Mouse (Mus musculus) liver, embryonic 13.5 days (tissue): ENCODE results near the gene Srrm3. TPM values are rescaled to one million over a fixed set of nuclear protein-coding genes. Genes with fewer than 3 reads are reported as not detected.
A peak's percentile ranks its signal among the peaks of the same experiment; 100 is the strongest.

Experiments used
- ATAC-seq: fragments of 200-750 bp; cut with Nextera tagmentation; 2 replicates; pipeline ENCODE4 v1.8.0; 2017; ENCODE audit warnings: low read depth, mild to moderate bottlenecking, moderate number of reproducible peaks, moderate library complexity
- DNase-seq: peaks from one replicate; pipeline ENCODE4 v3.0.0; 2022
- H3K27ac ChIP-seq: fragments of 300-500 bp; sonication (generic); 2 replicates; pipeline ENCODE4 v1.5.1; 2015; ENCODE audit warnings: moderate library complexity, mild to moderate bottlenecking, inconsistent platforms
- H3K27me3 ChIP-seq: fragments of 300-500 bp; sonication (generic); 2 replicates; pipeline ENCODE4 v1.6.1; 2015; ENCODE audit warnings: mild to moderate bottlenecking, inconsistent platforms
- H3K36me3 ChIP-seq: fragments of 300-500 bp; sonication (generic); 2 replicates; pipeline ENCODE4 v1.6.1; 2015; ENCODE audit warnings: mild to moderate bottlenecking, inconsistent platforms
- H3K4me1 ChIP-seq: fragments of 300-500 bp; sonication (generic); replicated peaks from 2 replicates; pipeline ENCODE4 v1.6.1; 2015; ENCODE audit warnings: inconsistent platforms
- H3K4me2 ChIP-seq: fragments of 300-500 bp; sonication (generic); 2 replicates; pipeline ENCODE4 v1.6.1; 2015; ENCODE audit warnings: inconsistent platforms, mild to moderate bottlenecking, moderate library complexity
- H3K4me3 ChIP-seq: fragments of 300-500 bp; sonication (generic); replicated peaks from 2 replicates; pipeline ENCODE4 v1.5.1; 2015; ENCODE audit warnings: mild to moderate bottlenecking, inconsistent platforms
- H3K9ac ChIP-seq: fragments of 300-500 bp; sonication (generic); 2 replicates; pipeline ENCODE4 v1.6.1; 2015; ENCODE audit warnings: mild to moderate bottlenecking, inconsistent platforms
- H3K9me3 ChIP-seq: fragments of 300-500 bp; sonication (generic); replicated peaks from 2 replicates; pipeline ENCODE4 v1.6.1; 2016; ENCODE audit warnings: inconsistent platforms
- WGBS: fragments of 180-500 bp; shearing (Covaris S2); methylation state at CpG from one replicate; pipeline ENCODE4 v1.1.7; 2015; ENCODE audit not compliant: insufficient replicate concordance; 5-methylcytosine and 5-hydroxymethylcytosine counted together
- polyA plus RNA-seq: library from polyadenylated mRNA; unstranded; fragments of >200 nt; fragmentation: Nextera tagmentation; extraction: Ambion mirVana; gene quantifications from 2 replicates; pipeline ENCODE4 v1.2.1, GENCODE M21; 2015

Srrm3 gene
- polyA plus RNA-seq, 1 experiment from 2014 or later = not detected

DNA sequence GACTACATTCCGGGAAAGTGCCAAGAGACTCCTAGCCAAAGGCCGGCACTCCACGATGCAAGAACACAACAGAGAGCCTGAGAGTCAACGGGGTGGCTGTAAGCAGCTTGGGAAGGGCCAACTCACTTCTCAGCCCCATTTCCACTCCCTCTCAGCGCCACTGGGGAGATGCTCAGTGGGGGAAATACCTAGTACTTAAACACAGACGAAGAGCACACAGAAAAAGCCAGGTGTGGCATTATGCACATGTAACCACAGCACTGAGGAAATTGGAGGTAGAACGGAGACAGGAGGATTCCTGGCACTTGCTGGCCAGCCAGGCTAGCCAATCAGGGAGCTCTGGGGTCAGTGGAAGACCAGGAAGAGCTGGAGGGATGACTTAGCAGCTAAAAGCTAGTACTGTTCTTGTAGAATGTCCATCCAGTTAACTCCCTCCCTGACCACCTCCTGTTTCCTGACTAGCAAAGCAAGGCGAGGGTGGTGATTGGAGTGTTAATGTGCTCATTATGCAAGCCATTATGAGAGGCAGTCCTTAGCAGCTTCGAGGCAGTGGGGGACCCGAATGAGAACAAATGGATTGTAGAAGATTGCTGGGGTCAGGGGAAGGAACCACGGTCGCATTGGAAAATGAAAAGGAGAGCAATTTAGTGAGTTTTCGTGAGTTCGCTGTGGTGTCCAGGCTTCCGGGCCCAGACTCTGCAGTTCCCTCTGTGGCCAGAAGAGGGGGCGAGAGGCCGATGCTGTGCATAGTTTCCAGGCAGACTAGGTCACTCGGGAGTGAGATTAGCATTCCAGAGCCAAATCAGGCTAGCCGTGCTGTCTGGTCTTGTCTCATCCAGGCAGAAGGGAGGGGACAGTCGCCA, 12.5 kb upstream of the Srrm3 start:
- peak overlapping the region; percentile 50 for H3K4me2 ChIP-seq
- DNase-seq (peak; percentile 57), ATAC-seq (peak; percentile 60)
- H3K9me3 ChIP-seq = no peaks in the 10 kb centered on the region
- H3K9ac ChIP-seq = peak overlapping the region; percentile 42; the same call in 1 of the 2 replicates
- no peaks in the 10 kb centered on the region for H3K27me3 ChIP-seq
- H3K4me3 ChIP-seq = peak overlapping the region; percentile 30
- peaks cover 10% of the 10 kb centered on the region; the same call in 1 of the 2 replicates for H3K4me1 ChIP-seq
- H3K27ac ChIP-seq = peak overlapping the region; percentile 15; the same call in 1 of the 2 replicates
- H3K36me3 ChIP-seq = peaks cover 31% of the 10 kb centered on the region
- WGBS = 15% methylated on average over 20 of the region's 20 CpGs

- H3K27me3 ChIP-seq = no peaks in the 10 kb centered on the region
- no peak overlapping the region; the same call in 1 of the 2 replicates for H3K27ac ChIP-seq
- peak overlapping the region; percentile 50 for H3K4me2 ChIP-seq
- peaks cover 10% of the 10 kb centered on the region; the same call in 1 of the 2 replicates for H3K4me1 ChIP-seq
- H3K9ac ChIP-seq = no peak overlapping the region
- peak overlapping the region; percentile 30; the same call in 1 of the 2 replicates for H3K4me3 ChIP-seq
- WGBS = 6% methylated on average over 5 of the region's 5 CpGs
- DNase-seq (no peak), ATAC-seq (peak; percentile 24; the same call in 1 of the 2 replicates)
- H3K9me3 ChIP-seq = no peaks in the 10 kb centered on the region
- peaks cover 25% of the 10 kb centered on the region for H3K36me3 ChIP-seq
Measured at GRCm38 (mm10) chr5:135794859-135795181, 11.9 kb upstream of the Srrm3 start.

DNA sequence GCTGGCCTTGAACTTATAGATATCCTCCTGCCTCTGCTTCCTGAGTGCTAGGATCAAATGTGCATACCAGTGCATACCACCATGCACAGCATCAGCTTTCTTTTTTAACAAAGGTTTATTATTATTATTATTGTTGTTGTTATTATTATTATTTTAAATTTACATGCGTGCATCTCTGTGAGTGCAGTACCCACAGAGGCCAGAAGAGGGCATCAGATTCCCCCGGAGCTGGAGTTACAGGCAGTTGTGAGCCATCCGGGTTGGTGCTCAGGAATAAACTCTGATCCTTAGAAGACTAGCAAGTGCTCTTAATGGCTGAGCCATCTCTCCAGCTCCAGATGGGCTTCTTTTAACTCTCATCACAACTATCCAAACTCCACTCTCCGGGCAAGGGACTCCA, 6.9 kb upstream of the Srrm3 start:
- Histone ChIP-seq H3K27ac (no peak overlapping the region), H3K36me3 (no peaks in the 10 kb centered on the region), H3K4me1 (peaks cover 3% of the 10 kb centered on the region; the same call in 1 of the 2 replicates), H3K27me3 (peaks cover 13% of the 10 kb centered on the region; the same call in 1 of the 2 replicates), H3K4me2 (no peak overlapping the region), H3K9me3 (no peaks in the 10 kb centered on the region), H3K9ac (no peak overlapping the region), H3K4me3 (no peak overlapping the region)
- ATAC-seq = no peak
- 39% methylated on average over 4 of the region's 4 CpGs for WGBS
- DNase-seq = no peak

- no peaks in the 10 kb centered on the region for H3K9me3 ChIP-seq
- DNase-seq = no peak
- 9% methylated on average over 6 of the region's 6 CpGs for WGBS
- H3K4me1 ChIP-seq = no peaks in the 10 kb centered on the region
- no peak overlapping the region for H3K27ac ChIP-seq
- no peak overlapping the region for H3K9ac ChIP-seq
- no peaks in the 10 kb centered on the region for H3K36me3 ChIP-seq
- H3K27me3 ChIP-seq = peaks cover 13% of the 10 kb centered on the region; the same call in 1 of the 2 replicates
- H3K4me3 ChIP-seq = no peak overlapping the region
- H3K4me2 ChIP-seq = no peak overlapping the region
- ATAC-seq = no peak
Measured at GRCm38 (mm10) chr5:135800927-135801326, 5.8 kb upstream of the Srrm3 start.

DNA sequence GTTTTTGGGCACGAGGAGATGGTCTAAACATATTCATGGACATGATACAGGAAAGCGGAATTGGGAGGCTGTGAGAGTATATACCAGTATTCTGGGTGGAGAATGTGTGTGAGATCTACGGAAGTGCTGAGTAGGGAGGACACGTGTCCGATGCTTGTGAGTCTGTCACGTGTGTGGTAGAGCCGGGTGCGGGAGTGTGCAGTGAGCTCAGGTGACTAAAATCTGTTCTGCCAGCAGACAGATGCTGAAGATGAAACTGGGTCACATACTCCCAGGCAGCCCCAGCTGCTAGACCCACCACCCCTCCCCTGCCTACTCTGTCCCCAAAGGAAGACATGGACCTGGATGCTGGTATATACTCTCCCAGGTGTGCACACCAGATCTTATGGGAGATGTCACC, 4.0 kb upstream of the Srrm3 start:
- Histone ChIP-seq H3K27ac (no peak overlapping the region), H3K9me3 (no peaks in the 10 kb centered on the region), H3K4me2 (no peak overlapping the region), H3K36me3 (no peaks in the 10 kb centered on the region), H3K4me1 (0 out of 2 replicates have a peak, but pooled peaks cover 2% of the 10 kb centered on the region), H3K9ac (no peak overlapping the region), H3K4me3 (no peak overlapping the region), H3K27me3 (peaks cover 13% of the 10 kb centered on the region; the same call in 1 of the 2 replicates)
- WGBS = 75% methylated on average over 8 of the region's 8 CpGs
- ATAC-seq = no peak
- no peak for DNase-seq

GRCm38 (mm10) chr5:135803135-135803534, 3.6 kb upstream of the Srrm3 start:
- DNase-seq = no peak
- H3K9me3 ChIP-seq = no peaks in the 10 kb centered on the region
- H3K36me3 ChIP-seq = no peaks in the 10 kb centered on the region
- 0 out of 2 replicates have a peak, but pooled peaks cover 2% of the 10 kb centered on the region for H3K4me1 ChIP-seq
- H3K27me3 ChIP-seq = peaks cover 13% of the 10 kb centered on the region; the same call in 1 of the 2 replicates
- ATAC-seq = no peak
- 34% methylated on average over 4 of the region's 4 CpGs for WGBS
- no peak overlapping the region for H3K4me2 ChIP-seq
- H3K4me3 ChIP-seq = no peak overlapping the region
- H3K27ac ChIP-seq = no peak overlapping the region
- H3K9ac ChIP-seq = no peak overlapping the region

GRCm38 (mm10) chr5:135803676-135804075, 3.0 kb upstream of the Srrm3 start:
- H3K4me3 ChIP-seq = no peak overlapping the region
- 0 out of 2 replicates have a peak, but pooled peaks cover 2% of the 10 kb centered on the region for H3K4me1 ChIP-seq
- WGBS = 59% methylated on average over 4 of the region's 4 CpGs
- no peak overlapping the region for H3K4me2 ChIP-seq
- ATAC-seq (no peak), DNase-seq (no peak)
- H3K27ac ChIP-seq = no peak overlapping the region
- H3K9me3 ChIP-seq = no peaks in the 10 kb centered on the region
- no peaks in the 10 kb centered on the region for H3K36me3 ChIP-seq
- peaks cover 13% of the 10 kb centered on the region; the same call in 1 of the 2 replicates for H3K27me3 ChIP-seq
- H3K9ac ChIP-seq = no peak overlapping the region

- H3K27ac ChIP-seq = no peak overlapping the region
- no peak overlapping the region for H3K4me2 ChIP-seq
- H3K9me3 ChIP-seq = no peaks in the 10 kb centered on the region
- peaks cover 13% of the 10 kb centered on the region; the same call in 1 of the 2 replicates for H3K27me3 ChIP-seq
- H3K4me3 ChIP-seq = no peak overlapping the region
- DNase-seq (no peak), ATAC-seq (no peak)
- 0 out of 2 replicates have a peak, but pooled peaks cover 2% of the 10 kb centered on the region for H3K4me1 ChIP-seq
- WGBS = 52% methylated on average over 2 of the region's 2 CpGs
- H3K9ac ChIP-seq = no peak overlapping the region
- no peaks in the 10 kb centered on the region for H3K36me3 ChIP-seq
Measured at GRCm38 (mm10) chr5:135804735-135805134, 2.0 kb upstream of the Srrm3 start.

DNA sequence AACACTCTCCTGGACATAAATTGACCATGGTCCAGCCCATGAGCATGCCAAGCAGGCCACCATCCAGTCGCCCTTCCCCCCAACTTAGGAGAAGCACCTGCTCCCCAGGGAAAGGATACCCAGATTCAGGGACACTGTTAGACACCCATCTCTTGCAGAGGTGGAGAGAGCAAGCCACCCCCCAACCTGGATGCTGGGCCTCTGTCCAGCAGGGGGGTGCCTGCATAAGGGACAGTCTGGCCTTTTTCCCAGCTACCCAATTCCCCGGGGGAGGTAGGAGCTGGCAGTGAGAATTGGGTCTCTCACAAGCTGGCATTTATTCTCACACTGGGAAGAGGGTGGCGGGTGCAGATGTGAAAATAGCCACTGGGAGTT, 560 bp downstream of the Srrm3 start:
- H3K4me1 ChIP-seq = 0 out of 2 replicates have a peak, but pooled peaks cover 2% of the 10 kb centered on the region
- H3K27ac ChIP-seq = no peak overlapping the region
- H3K9ac ChIP-seq = no peak overlapping the region
- no peaks in the 10 kb centered on the region; the same call in 1 of the 2 replicates for H3K27me3 ChIP-seq
- no peak overlapping the region for H3K4me2 ChIP-seq
- no peak overlapping the region for H3K4me3 ChIP-seq
- H3K9me3 ChIP-seq = no peaks in the 10 kb centered on the region
- WGBS = 39% methylated on average over 3 of the region's 3 CpGs
- DNase-seq = no peak
- ATAC-seq = no peak
- H3K36me3 ChIP-seq = no peaks in the 10 kb centered on the region

DNA sequence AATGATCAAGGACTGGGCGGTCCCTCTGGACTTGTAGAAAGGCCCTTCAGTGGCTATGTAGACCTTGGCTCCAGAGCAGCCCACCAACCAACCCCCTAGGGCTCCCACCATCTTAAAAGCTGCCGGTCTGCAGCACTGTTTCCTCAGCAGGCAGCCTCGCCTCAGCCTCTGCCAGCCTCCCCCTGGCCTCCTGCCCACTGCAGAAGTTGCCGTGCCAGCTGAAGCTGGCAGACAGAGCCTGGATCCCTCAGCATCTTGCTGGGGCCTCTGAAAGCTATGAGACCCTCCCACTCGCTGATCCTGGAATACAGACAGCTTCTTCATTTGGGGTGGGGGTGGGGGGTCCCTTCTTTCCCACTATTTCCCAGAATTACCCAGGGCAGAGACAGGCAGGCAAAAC, 6.3 kb downstream of the Srrm3 start:
- WGBS = 49% methylated on average over 5 of the region's 5 CpGs
- Histone ChIP-seq H3K9ac (no peak overlapping the region), H3K4me1 (no peaks in the 10 kb centered on the region), H3K27me3 (no peaks in the 10 kb centered on the region), H3K9me3 (no peaks in the 10 kb centered on the region), H3K4me3 (no peak overlapping the region), H3K27ac (no peak overlapping the region), H3K36me3 (no peaks in the 10 kb centered on the region), H3K4me2 (no peak overlapping the region)
- DNase-seq (no peak), ATAC-seq (no peak)

DNA sequence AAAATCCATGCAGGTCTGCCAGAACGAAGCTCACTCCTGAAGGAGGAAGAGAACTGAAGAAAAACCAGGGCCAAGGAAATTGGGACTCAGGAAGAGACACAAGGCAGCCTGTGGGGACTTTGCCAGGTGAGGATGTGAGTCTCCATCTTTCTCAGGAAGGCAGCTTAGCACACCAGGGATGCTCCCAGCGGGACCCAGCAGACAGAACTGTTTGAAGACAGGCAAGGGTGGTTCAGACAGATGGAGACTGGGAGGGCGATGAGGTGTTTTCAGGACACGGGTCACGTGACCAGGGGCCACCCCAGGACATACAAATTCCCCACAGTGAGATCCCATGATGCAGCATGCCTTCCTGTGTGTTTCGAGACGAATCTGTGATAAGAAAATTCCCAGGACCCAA, 11.8 kb downstream of the Srrm3 start:
- Histone ChIP-seq H3K27ac (no peak overlapping the region), H3K4me1 (no peaks in the 10 kb centered on the region), H3K4me2 (no peak overlapping the region), H3K27me3 (0 out of 2 replicates have a peak, but pooled peaks cover 11% of the 10 kb centered on the region), H3K36me3 (no peaks in the 10 kb centered on the region), H3K9me3 (no peaks in the 10 kb centered on the region), H3K9ac (no peak overlapping the region), H3K4me3 (no peak overlapping the region)
- ATAC-seq = no peak
- DNase-seq = no peak
- 30% methylated on average over 7 of the region's 7 CpGs for WGBS
